Mouse (Mus musculus) kidney, postnatal 14 days (tissue): ENCODE measurements around the gene Cdc42se1.
"Not testable (repeated sequence)": the region's sequence is repeated elsewhere in the genome, so short reads cannot be mapped to it uniquely, and the experiment has no call there.

Experiments used
- DNase-seq: peaks from one replicate; pipeline ENCODE4 v3.0.0; 2022; ENCODE audit warnings: mixed read lengths

Cdc42se1 gene

GRCm38 (mm10) chr3:95228148-95228893, at the start of gene Cdc42se1:
TSS of gene Cdc42se1 (plus strand) at chr3:95228732.
- DNase-seq: peak; percentile 93

- DNase-seq: no peak
Measured at GRCm38 (mm10) chr3:95178948-95179347, 49.6 kb upstream of the Cdc42se1 start.

- DNase-seq: no peak
Measured at GRCm38 (mm10) chr3:95179890-95180289, 48.6 kb upstream of the Cdc42se1 start.

GRCm38 (mm10) chr3:95181841-95182240, 46.7 kb upstream of the Cdc42se1 start:
- no peak for DNase-seq

GRCm38 (mm10) chr3:95184796-95185577, 43.5 kb upstream of the Cdc42se1 start:
- no peak for DNase-seq

- no peak for DNase-seq
Measured at GRCm38 (mm10) chr3:95186100-95186499, 42.4 kb upstream of the Cdc42se1 start.

GRCm38 (mm10) chr3:95186888-95187287, 41.6 kb upstream of the Cdc42se1 start:
- no peak for DNase-seq

- peak; percentile 27 for DNase-seq
Measured at GRCm38 (mm10) chr3:95194721-95195135, 33.8 kb upstream of the Cdc42se1 start.

- no peak for DNase-seq
Measured at GRCm38 (mm10) chr3:95195772-95196171, 32.8 kb upstream of the Cdc42se1 start.

- DNase-seq: no peak
Measured at GRCm38 (mm10) chr3:95199101-95199500, 29.4 kb upstream of the Cdc42se1 start.

GRCm38 (mm10) chr3:95200132-95200531, 28.4 kb upstream of the Cdc42se1 start:
- peak; percentile 90 for DNase-seq

GRCm38 (mm10) chr3:95200562-95200961, 28.0 kb upstream of the Cdc42se1 start:
- DNase-seq: no peak

- no peak for DNase-seq
Measured at GRCm38 (mm10) chr3:95203880-95204279, 24.7 kb upstream of the Cdc42se1 start.

- DNase-seq: no peak
Measured at GRCm38 (mm10) chr3:95208286-95208685, 20.2 kb upstream of the Cdc42se1 start.

- no peak for DNase-seq
Measured at GRCm38 (mm10) chr3:95210585-95210984, 17.9 kb upstream of the Cdc42se1 start.

GRCm38 (mm10) chr3:95212889-95213608, 15.5 kb upstream of the Cdc42se1 start:
- not testable (repeated sequence) for DNase-seq

GRCm38 (mm10) chr3:95213609-95213975, 14.9 kb upstream of the Cdc42se1 start:
- no peak for DNase-seq

GRCm38 (mm10) chr3:95216655-95217254, 11.8 kb upstream of the Cdc42se1 start:
- DNase-seq: no peak

- peak; percentile 97 for DNase-seq
Measured at GRCm38 (mm10) chr3:95217255-95218134, 11.0 kb upstream of the Cdc42se1 start, which contains the start of gene Gabpb2. TSS of gene Gabpb2 (minus strand) at chr3:95217916.

GRCm38 (mm10) chr3:95218466-95219137, 9.9 kb upstream of the Cdc42se1 start:
- DNase-seq: no peak

GRCm38 (mm10) chr3:95223041-95223440, 5.5 kb upstream of the Cdc42se1 start:
- DNase-seq: no peak
